Mouse (Mus musculus) liver, adult 2 months (tissue): ENCODE data around the gene Olfr561.

ENCODE experiments used
- CTCF ChIP-seq: fragments of 200-500 bp; IDR thresholded peaks from 2 replicates; pipeline ENCODE4 v1.5.1; 2011; ENCODE audit warnings: low read depth, low read length, control low read depth
- POLR2A ChIP-seq: fragments of 200-500 bp; IDR thresholded peaks from 2 replicates; pipeline ENCODE4 v1.6.1; 2011; ENCODE audit warnings: low read length, control low read depth; ENCODE audit not compliant: insufficient read depth; ENCODE audit errors: extremely low read depth

GRCm38 (mm10) chr7:102737705-102738104, 33.3 kb upstream of the Olfr561 start:
- TF ChIP-seq CTCF (no peak), POLR2A (no peak)
